Mouse (Mus musculus) C2C12 (cell line): ENCODE measurements around the gene Mta2. TPM values are rescaled to one million over a fixed set of nuclear protein-coding genes. Genes with fewer than 3 reads are reported as not detected.
"Not testable (repeated sequence)": the region's sequence is repeated elsewhere in the genome, so short reads cannot be mapped to it uniquely, and the experiment has no call there.

Source experiments
- H3K27me3 ChIP-seq: one replicate; pipeline ENCODE4 v1.6.1; 2011; ENCODE audit not compliant: control insufficient read depth, insufficient read depth, insufficient read length
- H3K36me3 ChIP-seq: one replicate; pipeline ENCODE4 v1.6.1; 2011; ENCODE audit not compliant: control insufficient read depth, insufficient read depth
- H3K4me3 ChIP-seq: one replicate; pipeline ENCODE4 v1.5.1; 2011; ENCODE audit warnings: mild to moderate bottlenecking, control low read depth; ENCODE audit not compliant: poor library complexity, insufficient read depth, severe bottlenecking
- H3K79me2 ChIP-seq: one replicate; pipeline ENCODE4 v1.6.1; 2011; ENCODE audit not compliant: control insufficient read depth, insufficient read depth
- H3K79me3 ChIP-seq: one replicate; pipeline ENCODE4 v1.6.1; 2011; ENCODE audit warnings: low read depth, control low read depth
- H3ac ChIP-seq: one replicate; pipeline ENCODE3; 2011; ENCODE audit warnings: low read depth; ENCODE audit not compliant: control insufficient read depth, insufficient read length
- CEBPB ChIP-seq: IDR thresholded peaks from one replicate; pipeline ENCODE4 v1.6.1; 2011; ENCODE audit warnings: low read depth, mild to moderate bottlenecking, control low read depth, moderate library complexity
- CTCF ChIP-seq: IDR thresholded peaks from one replicate; pipeline ENCODE4 v1.5.1; 2011; ENCODE audit not compliant: control insufficient read depth, insufficient read depth, insufficient read length
- FOSL1 ChIP-seq: IDR thresholded peaks from one replicate; pipeline ENCODE4 v1.8.0; 2011; ENCODE audit warnings: mild to moderate bottlenecking, low read length; ENCODE audit not compliant: poor library complexity, insufficient read depth, severe bottlenecking
- MAX ChIP-seq: IDR thresholded peaks from one replicate; pipeline ENCODE4 v1.6.1; 2011; ENCODE audit warnings: mild to moderate bottlenecking, control low read depth
- MYOD1 ChIP-seq: IDR thresholded peaks from one replicate; pipeline ENCODE4 v1.6.1; 2011; ENCODE audit warnings: low read depth; ENCODE audit not compliant: control insufficient read depth, insufficient read length
- MYOG ChIP-seq: IDR thresholded peaks from one replicate; pipeline ENCODE4 v1.6.1; 2011; ENCODE audit not compliant: control insufficient read depth, insufficient read length; ENCODE audit errors: extremely low read depth
- USF1 ChIP-seq: IDR thresholded peaks from one replicate; pipeline ENCODE4 v1.6.1; 2011; ENCODE audit warnings: low read depth, mild to moderate bottlenecking, control low read depth, moderate library complexity
- long read RNA-seq, 2 experiments: library from polyadenylated mRNA; unstranded; transcript quantifications; one replicate each; pipeline ENCODE4 v2.0.0; 2019 to 2020
- polyA plus RNA-seq: library from polyadenylated mRNA; unstranded; fragments of >200 nt; fragmentation: generic; extraction: Trizol; gene quantifications from one replicate; pipeline ENCODE4 v1.2.1, GENCODE M21; 2012; ENCODE audit warnings: missing spikeins

Gene Mta2
- 109 TPM for polyA plus RNA-seq
- long read RNA-seq, experiment 1, transcript Mta2-201 (18 exons, 3,135 nt), result major isoform, 35 of 47 reads
- long read RNA-seq, experiment 1, partial matches to known transcripts, result 9 of 47 reads
- long read RNA-seq, experiment 1, other reads (novel, unspliced or antisense), result 3 of 47 reads
- long read RNA-seq, experiment 2, transcript Mta2-201 (18 exons, 3,135 nt), result major isoform, 752 of 823 reads
- long read RNA-seq, experiment 2, partial matches to known transcripts, result 17 of 823 reads
- long read RNA-seq, experiment 2, other reads (novel, unspliced or antisense), result 54 of 823 reads

DNA sequence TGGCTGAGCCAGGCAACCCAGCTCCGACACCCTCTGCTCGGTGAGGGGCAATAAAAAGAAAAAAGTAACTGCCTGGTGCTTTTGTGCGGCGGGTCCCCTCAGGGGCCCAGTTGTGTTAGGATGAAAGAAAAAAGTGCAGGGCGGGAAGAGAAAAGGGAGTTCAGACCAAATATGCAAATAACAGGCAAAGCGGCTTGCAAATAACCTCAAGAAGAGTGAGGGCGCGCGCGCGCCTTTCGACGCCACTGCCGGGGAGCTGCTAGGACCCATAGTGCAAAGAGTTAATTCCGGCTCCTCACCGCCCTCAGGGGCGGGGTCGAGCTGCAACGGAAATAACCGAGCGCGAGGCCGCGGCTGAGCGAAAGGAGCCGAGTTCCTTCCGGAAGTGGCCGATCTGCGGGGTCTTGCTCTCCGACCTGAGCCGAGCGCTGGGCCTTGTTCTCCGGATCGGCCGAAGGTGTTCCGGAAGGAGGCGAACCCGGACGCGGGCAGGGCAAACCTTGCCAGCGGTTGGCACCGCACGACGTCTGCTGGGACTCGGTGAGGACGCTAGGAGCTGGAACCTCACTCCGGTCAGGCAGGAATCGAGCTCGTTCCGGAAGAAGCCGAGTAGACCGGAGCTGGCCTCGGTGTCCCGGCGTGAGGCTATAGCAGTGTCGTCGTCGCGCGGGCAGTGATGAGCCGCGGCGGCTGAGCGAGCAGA lies at the start of gene Mta2:
Gene Mta2 (plus strand): TSS at position 361 of the 703 bp plus-strand sequence.
- peaks cover 75% of the 10 kb centered on the region for H3K36me3 ChIP-seq
- TF ChIP-seq CTCF, result no peak
- TF ChIP-seq FOSL1, result no peak
- TF ChIP-seq MAX, result peak; percentile 72
- no peak for TF ChIP-seq MYOD1
- TF ChIP-seq USF1, result no peak
- TF ChIP-seq MYOG, result no peak
- no peak for TF ChIP-seq CEBPB

DNA sequence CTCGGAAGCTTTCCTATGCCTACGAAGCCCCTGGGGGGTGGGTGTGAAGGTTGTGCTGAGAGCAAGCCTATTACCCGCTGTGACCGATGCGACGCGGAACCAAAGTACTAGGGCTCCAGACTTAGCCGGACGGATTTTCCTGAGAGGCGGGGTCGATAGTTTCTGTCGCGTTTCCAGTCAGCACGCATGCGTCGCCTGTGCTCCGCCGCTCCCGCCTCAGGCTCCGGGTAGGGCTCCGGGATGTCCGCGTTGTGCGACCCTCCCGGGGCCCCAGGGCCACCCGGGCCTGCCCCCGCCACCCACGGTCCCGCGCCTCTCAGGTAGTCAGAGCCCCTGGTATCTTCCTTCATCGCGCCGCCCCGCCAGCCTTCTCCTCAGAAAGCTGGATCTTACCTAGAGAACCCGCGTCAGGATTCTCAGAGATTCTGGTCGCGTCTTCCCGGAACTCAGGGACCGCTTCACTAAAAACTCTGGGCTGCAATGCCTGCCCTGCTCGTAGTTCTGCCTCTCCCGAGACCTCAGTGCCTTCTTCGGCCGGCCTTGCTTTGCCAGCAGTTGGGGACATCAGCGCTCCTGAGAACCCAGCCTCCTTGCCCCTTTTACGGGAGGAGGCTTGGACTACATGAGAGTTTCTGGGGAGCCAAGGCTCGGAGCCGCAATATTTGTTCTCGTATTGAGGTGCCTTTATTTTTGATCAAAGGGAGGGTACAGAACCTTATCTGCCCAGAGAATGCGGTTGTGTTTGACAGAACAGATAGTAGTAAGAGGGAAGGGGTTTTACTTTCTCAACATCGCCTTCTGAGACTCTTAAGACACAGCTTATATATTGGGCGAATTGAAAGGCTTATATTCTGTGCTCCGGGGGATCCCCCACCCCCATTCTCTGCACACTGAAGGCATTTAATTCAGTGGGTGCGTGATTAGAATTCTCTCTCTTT lies 48.6 kb upstream of the Mta2 start, which contains the start of gene Ints5:
Gene Ints5 (plus strand): TSS at position 177 of the 938 bp plus-strand sequence.
- H3K36me3 ChIP-seq, result peaks cover 55% of the 10 kb centered on the region
- H3ac ChIP-seq, result peak within 1 kb of the TSS; percentile 99
- H3K79me3 ChIP-seq, result peaks cover 51% of the 10 kb centered on the region
- H3K27me3 ChIP-seq, result no peaks in the 10 kb centered on the region
- H3K79me2 ChIP-seq, result peaks cover 84% of the 10 kb centered on the region
- TF ChIP-seq CTCF (no peak), MYOG (no peak), MAX (peak; percentile 82), MYOD1 (no peak), USF1 (no peak), CEBPB (no peak), FOSL1 (no peak)
- peak within 1 kb of the TSS; percentile 94 for H3K4me3 ChIP-seq

More for the DNA sequence above, at the start of gene Mta2:
- H3K4me3 ChIP-seq, result peak within 1 kb of the TSS; percentile 92
- H3K27me3 ChIP-seq, result no peaks in the 10 kb centered on the region
- peak within 1 kb of the TSS; percentile 97 for H3ac ChIP-seq
- peaks cover 32% of the 10 kb centered on the region for H3K79me3 ChIP-seq
- H3K79me2 ChIP-seq, result peaks cover 55% of the 10 kb centered on the region

DNA sequence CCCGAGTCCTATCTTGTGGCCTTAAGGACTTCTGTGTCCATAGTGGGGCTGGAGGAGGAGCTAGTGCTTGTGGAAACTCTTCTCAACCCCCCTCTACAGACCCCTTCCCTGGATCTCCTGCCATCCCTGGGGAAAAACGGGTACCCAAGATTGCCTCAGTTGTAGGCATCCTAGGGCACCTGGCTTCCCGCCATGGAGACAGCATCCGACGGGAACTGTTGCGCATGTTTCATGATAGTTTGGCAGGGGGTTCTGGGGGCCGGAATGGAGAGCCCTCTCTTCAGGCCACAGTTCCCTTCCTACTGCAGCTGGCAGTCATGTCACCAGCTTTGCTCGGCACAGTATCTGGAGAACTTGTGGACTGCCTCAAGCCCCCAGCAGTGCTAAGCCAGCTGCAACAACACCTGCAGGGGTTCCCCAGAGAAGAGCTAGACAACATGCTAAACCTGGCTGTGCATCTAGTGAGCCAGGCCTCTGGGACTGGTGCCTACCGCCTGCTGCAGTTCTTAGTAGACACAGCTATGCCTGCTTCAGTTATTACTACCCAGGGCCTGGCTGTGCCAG lies 46.2 kb upstream of the Mta2 start:
- H3K36me3 ChIP-seq, result peaks cover 52% of the 10 kb centered on the region
- peaks cover 58% of the 10 kb centered on the region for H3K79me3 ChIP-seq
- no peaks in the 10 kb centered on the region for H3K27me3 ChIP-seq
- no peak overlapping the region for H3K4me3 ChIP-seq
- TF ChIP-seq USF1, result no peak
- peaks cover 85% of the 10 kb centered on the region for H3K79me2 ChIP-seq
- no peak overlapping the region for H3ac ChIP-seq

DNA sequence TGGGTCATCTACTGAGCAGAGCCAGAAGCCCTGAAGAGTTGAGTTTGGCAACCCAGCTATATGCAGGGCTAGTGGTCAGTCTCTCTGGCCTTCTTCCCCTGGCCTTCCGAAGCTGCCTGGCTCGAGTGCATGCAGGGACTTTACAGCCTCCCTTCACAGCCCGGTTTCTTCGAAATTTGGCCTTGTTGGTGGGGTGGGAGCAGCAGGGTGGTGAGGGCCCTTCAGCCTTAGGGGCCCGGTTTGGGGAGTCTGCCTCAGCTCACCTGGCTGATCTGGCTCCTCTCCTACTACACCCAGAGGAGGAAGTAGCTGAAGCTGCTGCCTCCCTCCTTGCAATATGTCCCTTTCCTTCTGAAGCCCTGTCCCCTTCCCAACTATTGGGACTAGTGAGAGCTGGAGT lies 45.4 kb upstream of the Mta2 start:
- peaks cover 64% of the 10 kb centered on the region for H3K79me3 ChIP-seq
- H3K79me2 ChIP-seq, result peaks cover 85% of the 10 kb centered on the region
- not testable (repeated sequence) for H3K4me3 ChIP-seq, H3K27me3 ChIP-seq
- peak overlapping the region; percentile 1 for H3ac ChIP-seq
- peaks cover 51% of the 10 kb centered on the region for H3K36me3 ChIP-seq

DNA sequence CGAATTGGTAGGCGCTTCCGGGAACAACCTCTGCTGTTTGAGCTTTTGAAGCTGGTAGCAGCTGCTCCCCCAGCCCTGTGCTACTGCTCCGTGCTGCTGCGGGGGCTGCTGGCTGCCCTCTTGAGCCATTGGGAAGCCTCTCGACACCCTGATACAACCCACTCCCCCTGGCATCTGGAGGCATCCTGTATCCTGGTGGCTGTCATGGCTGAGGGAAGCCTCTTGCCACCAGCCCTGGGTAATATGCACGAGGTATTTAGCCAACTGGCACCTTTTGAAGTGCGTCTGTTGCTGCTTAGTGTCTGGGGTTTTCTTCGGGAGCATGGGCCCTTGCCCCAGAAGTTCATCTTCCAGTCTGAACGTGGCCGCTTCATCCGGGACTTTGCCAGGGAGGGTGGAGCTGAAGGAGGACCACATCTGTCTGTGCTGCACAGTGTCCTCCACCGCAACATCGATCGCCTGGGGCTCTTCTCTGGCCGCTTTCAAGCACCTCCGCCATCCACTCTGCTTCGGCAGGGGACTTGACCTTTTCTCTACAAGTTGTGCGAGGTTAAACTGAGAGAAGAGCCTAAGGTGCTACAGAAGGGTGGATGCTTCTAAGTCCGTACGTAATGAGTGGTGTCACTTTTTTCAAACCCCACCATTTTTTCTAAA lies 44.3 kb upstream of the Mta2 start:
- H3K4me3 ChIP-seq, result peak overlapping the region; percentile 100
- peaks cover 73% of the 10 kb centered on the region for H3K79me3 ChIP-seq
- H3K36me3 ChIP-seq, result peaks cover 49% of the 10 kb centered on the region
- peaks cover 93% of the 10 kb centered on the region for H3K79me2 ChIP-seq
- not testable (repeated sequence) for H3K27me3 ChIP-seq
- peak overlapping the region; percentile 44 for H3ac ChIP-seq
